Mouse (Mus musculus) heart, adult 2 months (tissue): ENCODE data around the gene Sprr1b.

Experiments used
- CTCF ChIP-seq: fragments of 200-600 bp; IDR thresholded peaks from 2 replicates; pipeline ENCODE4 v1.8.1; 2022; ENCODE audit warnings: antibody characterized with exemption, mild to moderate bottlenecking, moderate library complexity
- EP300 ChIP-seq: fragments of 200-500 bp; IDR thresholded peaks from 2 replicates; pipeline ENCODE4 v1.6.1; 2011; ENCODE audit warnings: low read depth, low read length, control low read depth; ENCODE audit not compliant: insufficient read depth
- POLR2A ChIP-seq: fragments of 200-500 bp; IDR thresholded peaks from 2 replicates; pipeline ENCODE4 v1.6.1; 2011; ENCODE audit warnings: mild to moderate bottlenecking, low read depth, low read length, control low read depth; ENCODE audit not compliant: insufficient read depth

DNA sequence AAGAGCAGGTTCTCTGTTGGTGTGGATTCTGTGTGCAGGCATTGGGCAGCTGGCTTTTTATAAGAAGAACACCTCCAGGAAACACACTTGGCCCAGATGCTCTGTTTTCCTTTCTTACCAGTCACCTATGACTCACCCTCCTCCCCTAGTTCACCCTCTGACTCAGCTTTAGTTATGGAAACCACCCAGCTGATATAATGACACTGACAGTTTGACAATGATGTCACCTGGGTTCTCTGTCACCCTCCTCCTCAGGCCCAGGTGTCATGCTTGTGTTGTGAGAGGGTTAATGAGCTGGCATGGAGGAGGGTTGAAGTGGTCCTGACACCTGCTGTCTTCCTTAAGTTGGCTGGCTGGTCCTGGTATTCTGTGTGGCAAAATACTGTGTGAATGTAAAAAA is 47.3 kb upstream of the Sprr1b start, which contains the start of gene Sprr1a:
- no peak for TF ChIP-seq CTCF
- no peak for TF ChIP-seq POLR2A
- no peak for TF ChIP-seq EP300
